Mouse (Mus musculus) CH12.LX (cell line): Measurements from ENCODE around the gene Gm20388. TPM values are rescaled to one million over a fixed set of nuclear protein-coding genes. Genes with fewer than 3 reads are reported as not detected.
A peak's percentile ranks its signal among the peaks of the same experiment; 100 is the strongest.

Experiments
- DNase-seq: peaks from one replicate; pipeline ENCODE4 v3.0.0-alpha.2; 2013; ENCODE audit errors: extremely low read depth
- H3K27ac ChIP-seq: 2 replicates; pipeline ENCODE4 v1.5.1; 2012; ENCODE audit warnings: low read depth, mild to moderate bottlenecking, control low read depth, moderate library complexity; ENCODE audit not compliant: insufficient read depth
- H3K27me3 ChIP-seq: replicated peaks from 2 replicates; pipeline ENCODE3; 2012; ENCODE audit warnings: inconsistent platforms
- H3K36me3 ChIP-seq, 2 experiments: replicated peaks in 1 of 2; 2 replicates each; pipeline versions ENCODE3 to v1.6.1; 2012; ENCODE audit warnings: inconsistent platforms in 1 of 2, low read length in 1 of 2, mild to moderate bottlenecking in 1 of 2, mixed read lengths in 1 of 2, moderate library complexity in 1 of 2; ENCODE audit not compliant: control insufficient read depth in 1 of 2, insufficient read depth in 1 of 2
- H3K4me1 ChIP-seq, 2 experiments: 2 replicates each; pipeline ENCODE4 v1.6.1; 2012; ENCODE audit warnings: inconsistent platforms in 1 of 2, moderate library complexity in 1 of 2; ENCODE audit not compliant: insufficient read depth in 2 of 2, control insufficient read depth in 1 of 2
- H3K4me2 ChIP-seq: 2 replicates; pipeline ENCODE4 v1.6.1; 2012; ENCODE audit warnings: low read depth, mild to moderate bottlenecking, control low read depth; ENCODE audit not compliant: poor library complexity, insufficient read depth, severe bottlenecking
- H3K4me3 ChIP-seq, 3 experiments: fragments of 150-350 bp in 1 of 3; sonication (generic) in 1 of 3; replicated peaks in 1 of 3; 2 replicates each; pipeline versions ENCODE3 to v1.5.1; 2011 to 2012; ENCODE audit warnings: low read depth in 2 of 3, low read length in 2 of 3, mild to moderate bottlenecking in 2 of 3, moderate library complexity in 2 of 3, control low read depth in 1 of 3, improper control_type of control experiment in 1 of 3, inconsistent platforms in 1 of 3, mixed read lengths in 1 of 3; ENCODE audit not compliant: poor library complexity in 1 of 3
- H3K79me2 ChIP-seq: replicated peaks from 2 replicates; pipeline ENCODE4 v1.6.1; 2012; ENCODE audit warnings: mild to moderate bottlenecking, moderate library complexity; ENCODE audit not compliant: control insufficient read depth, poor library complexity, insufficient read depth, severe bottlenecking; ENCODE audit errors: extremely low read depth
- H3K9ac ChIP-seq: 2 replicates; pipeline ENCODE4 v1.6.1; 2012; ENCODE audit warnings: low read depth, mild to moderate bottlenecking, control low read depth, moderate library complexity; ENCODE audit not compliant: insufficient read depth
- H3K9me3 ChIP-seq: replicated peaks from 2 replicates; pipeline ENCODE3; 2012; ENCODE audit warnings: low read length, inconsistent platforms, mixed read lengths
- BHLHE40 ChIP-seq: IDR thresholded peaks from 2 replicates; pipeline ENCODE4 v1.6.1; 2011; ENCODE audit warnings: mild to moderate bottlenecking, low read depth, low read length, improper control_type of control experiment
- CHD2 ChIP-seq: IDR thresholded peaks from 2 replicates; pipeline ENCODE4 v1.6.1; 2011; ENCODE audit warnings: low read length, improper control_type of control experiment
- CTCF ChIP-seq, 2 experiments: IDR thresholded peaks in 1 of 2; conservative IDR thresholded peaks in 1 of 2; 2 replicates each; pipeline ENCODE4 v1.5.1; 2011 to 2012; ENCODE audit warnings: low read depth in 2 of 2, low read length in 2 of 2, improper control_type of control experiment in 1 of 2, inconsistent platforms in 1 of 2, mild to moderate bottlenecking in 1 of 2, moderate library complexity in 1 of 2
- E2F4 ChIP-seq: IDR thresholded peaks from 2 replicates; pipeline ENCODE4 v1.6.1; 2011; ENCODE audit warnings: low read depth, low read length, improper control_type of control experiment; ENCODE audit not compliant: insufficient replicate concordance
- ELF1 ChIP-seq: IDR thresholded peaks from 2 replicates; pipeline ENCODE4 v1.6.1; 2014; ENCODE audit warnings: low read depth, mild to moderate bottlenecking, inconsistent platforms, low read length, improper control_type of control experiment
- ETS1 ChIP-seq: conservative IDR thresholded peaks from 2 replicates; pipeline ENCODE4 v1.6.1; 2012; ENCODE audit warnings: low read depth, mild to moderate bottlenecking, inconsistent platforms, low read length, improper control_type of control experiment, moderate library complexity
- JUN ChIP-seq: IDR thresholded peaks from 2 replicates; pipeline ENCODE4 v1.6.1; 2011; ENCODE audit warnings: low read depth, mild to moderate bottlenecking, low read length, improper control_type of control experiment, moderate library complexity; ENCODE audit not compliant: insufficient read depth
- JUND ChIP-seq: conservative IDR thresholded peaks from 2 replicates; pipeline ENCODE4 v1.6.1; 2011; ENCODE audit warnings: low read depth, low read length, improper control_type of control experiment
- MAFK ChIP-seq: IDR thresholded peaks from 2 replicates; pipeline ENCODE4 v1.6.1; 2011; ENCODE audit warnings: low read length, improper control_type of control experiment; ENCODE audit not compliant: insufficient replicate concordance
- MAX ChIP-seq: IDR thresholded peaks from 2 replicates; pipeline ENCODE4 v1.6.1; 2011; ENCODE audit warnings: low read length, improper control_type of control experiment
- MEF2A ChIP-seq: IDR thresholded peaks from 2 replicates; pipeline ENCODE4 v1.6.1; 2014; ENCODE audit warnings: low read depth, mild to moderate bottlenecking, inconsistent platforms, low read length, improper control_type of control experiment, borderline replicate concordance
- MXI1 ChIP-seq: IDR thresholded peaks from 2 replicates; pipeline ENCODE4 v1.6.1; 2011; ENCODE audit warnings: mild to moderate bottlenecking, low read depth, low read length, improper control_type of control experiment
- NELFE ChIP-seq: IDR thresholded peaks from 2 replicates; pipeline ENCODE4 v1.6.1; 2011; ENCODE audit warnings: low read depth, low read length, improper control_type of control experiment
- NRF1 ChIP-seq: IDR thresholded peaks from 2 replicates; pipeline ENCODE4 v1.6.1; 2014; ENCODE audit warnings: low read depth, mild to moderate bottlenecking, inconsistent platforms, low read length, improper control_type of control experiment, moderate library complexity
- PAX5 ChIP-seq: IDR thresholded peaks from 2 replicates; pipeline ENCODE4 v1.6.1; 2012; ENCODE audit warnings: low read length, inconsistent platforms, mixed read lengths
- POLR2AphosphoS2 ChIP-seq: IDR thresholded peaks from 2 replicates; pipeline ENCODE4 v1.6.1; 2011; ENCODE audit warnings: low read depth, low read length, improper control_type of control experiment
- RAD21 ChIP-seq: IDR thresholded peaks from 2 replicates; pipeline ENCODE4 v1.6.1; 2011; ENCODE audit warnings: low read depth, mild to moderate bottlenecking, low read length, improper control_type of control experiment, moderate library complexity
- RCOR1 ChIP-seq: conservative IDR thresholded peaks from 2 replicates; pipeline ENCODE4 v1.6.1; 2012; ENCODE audit warnings: low read depth, mild to moderate bottlenecking, inconsistent platforms, low read length, improper control_type of control experiment
- SIN3A ChIP-seq: IDR thresholded peaks from 2 replicates; pipeline ENCODE4 v1.6.1; 2012; ENCODE audit warnings: low read length, improper control_type of control experiment, inconsistent platforms
- SMC3 ChIP-seq: IDR thresholded peaks from 2 replicates; pipeline ENCODE4 v1.6.1; 2011; ENCODE audit warnings: low read depth, low read length, improper control_type of control experiment
- TBP ChIP-seq: conservative IDR thresholded peaks from 2 replicates; pipeline ENCODE4 v1.6.1; 2011; ENCODE audit warnings: low read depth, low read length, improper control_type of control experiment
- ZC3H11A ChIP-seq: IDR thresholded peaks from 2 replicates; pipeline ENCODE4 v1.6.1; 2012; ENCODE audit warnings: low read depth, mild to moderate bottlenecking, inconsistent platforms, low read length, improper control_type of control experiment
- ZKSCAN1 ChIP-seq: IDR thresholded peaks from 2 replicates; pipeline ENCODE4 v1.6.1; 2012; ENCODE audit warnings: low read depth, inconsistent platforms, low read length, improper control_type of control experiment, borderline replicate concordance
- ZMIZ1 ChIP-seq: IDR thresholded peaks from 2 replicates; pipeline ENCODE4 v1.6.1; 2012; ENCODE audit warnings: low read depth, mild to moderate bottlenecking, inconsistent platforms, low read length, improper control_type of control experiment
- ZNF384 ChIP-seq: IDR thresholded peaks from 2 replicates; pipeline ENCODE4 v1.6.1; 2012; ENCODE audit warnings: low read depth, low read length, improper control_type of control experiment, inconsistent platforms
- dilution Hi-C: fragments of 300-500 bp; cut with MboI; formaldehyde crosslinking; loops from 2 replicates; pipeline ENCODE4 v1.14.3; 2020; ENCODE audit warnings: low sequenced_read_pairs; ENCODE audit not compliant: extremely low pct_unique_long_range_greater_than_20kb, extremely low pct_ligation_motif_present
- in situ Hi-C: fragments of 300-500 bp; cut with MboI; formaldehyde crosslinking; loops from 3 replicates; pipeline ENCODE4 v1.14.3; 2019; ENCODE audit warnings: low sequenced_read_pairs, low pct_ligation_motif_present, low pct_unique_long_range_greater_than_20kb, mixed read lengths
- polyA plus RNA-seq: library from polyadenylated mRNA; unstranded; fragments of >175 nt; gene quantifications from 2 replicates; pipeline ENCODE4 v1.2.1, GENCODE M21; 2012; ENCODE audit warnings: low read depth; ENCODE audit not compliant: insufficient read length
- total RNA-seq, 2 experiments: library from RNA; depleted of rRNA; stranded (reverse); fragments of 300-350 nt in 1 of 2; fragments of >200 nt in 1 of 2; gene quantifications; 2 replicates each; pipeline ENCODE4 v1.2.3; 2012 to 2014

The Gm20388 gene
- total and polyA plus RNA-seq, 3 experiments = 14.8 to 26.3 (median 22.2) TPM

- no peak overlapping the region for H3K4me3 ChIP-seq
- H3K79me2 ChIP-seq = no peaks in the 10 kb centered on the region
- DNase-seq = peak; percentile 25
- no peaks in the 10 kb centered on the region for H3K9me3 ChIP-seq
- H3K36me3 ChIP-seq = no peaks in the 10 kb centered on the region
- no peak overlapping the region for H3K27ac ChIP-seq
- peaks cover 0 to 3% of the 10 kb centered on the region in 2 experiments; a peak in 1 of 4 replicates for H3K4me1 ChIP-seq
- TF ChIP-seq TBP (no peak), JUN (no peak), ZMIZ1 (no peak), SMC3 (peak; percentile 77), RCOR1 (no peak), CTCF (conservative IDR thresholded peaks at IDR 0.05 in 1 of 2, IDR thresholded peaks at IDR 0.05 in 1 of 2; ENCODE audit: low read depth in 2 of 2, low read length in 2 of 2) (peak; percentile 34 to 80; a peak in 3 of 4 replicates), MAFK (no peak), SIN3A (no peak), ZNF384 (no peak), MAX (no peak), NELFE (no peak), CHD2 (no peak), ZC3H11A (peak; percentile 15; the same call in 1 of the 2 replicates), BHLHE40 (no peak), ETS1 (no peak), MXI1 (no peak), PAX5 (no peak), MEF2A (no peak), JUND (no peak), RAD21 (peak; percentile 63), E2F4 (no peak), POLR2AphosphoS2 (no peak), ELF1 (no peak), NRF1 (no peak), ZKSCAN1 (no peak)
- H3K4me2 ChIP-seq = no peak overlapping the region
- in situ Hi-C loops (loop anchor here (5.0 kb wide), 1 partner anchor 116 kb away; the partner anchor contains the start of gene Rhou), dilution Hi-C loops (no loop called here)
- peaks cover 37% of the 10 kb centered on the region for H3K27me3 ChIP-seq
- no peak overlapping the region for H3K9ac ChIP-seq
Measured at GRCm38 (mm10) chr8:123768492-123769356, 3858.1 kb downstream of the Gm20388 start.
